Mouse (Mus musculus) myocyte (in vitro differentiated cells): ENCODE data around the gene Aspg.

Experiments used
- POLR2A ChIP-seq: IDR thresholded peaks from one replicate; pipeline ENCODE4 v1.6.1; 2011; ENCODE audit warnings: low read depth, mild to moderate bottlenecking, control low read depth, moderate library complexity; ENCODE audit not compliant: insufficient read length
- REST ChIP-seq: IDR thresholded peaks from one replicate; pipeline ENCODE4 v1.6.1; 2011; ENCODE audit warnings: mild to moderate bottlenecking, control low read depth, moderate library complexity; ENCODE audit not compliant: insufficient read depth, insufficient read length

GRCm38 (mm10) chr12:112163981-112164839, 57.7 kb downstream of the Aspg start:
- TF ChIP-seq POLR2A, result no peak
- no peak for TF ChIP-seq REST
